Mouse (Mus musculus) lung, adult 2 months (tissue): ENCODE measurements around the gene Ssna1. TPM values are rescaled to one million over a fixed set of nuclear protein-coding genes. Genes with fewer than 3 reads are reported as not detected.
A peak's percentile ranks its signal among the peaks of the same experiment; 100 is the strongest.

Source experiments
- DNase-seq: peaks from one replicate; pipeline ENCODE4 v3.0.0; 2022
- H3K4me1 ChIP-seq: fragments of 200-500 bp; 2 replicates; pipeline ENCODE4 v1.6.1; 2011; ENCODE audit warnings: low read length; ENCODE audit not compliant: control insufficient read depth, insufficient read depth
- H3K4me3 ChIP-seq: fragments of 200-500 bp; replicated peaks from 2 replicates; pipeline ENCODE3; 2011; ENCODE audit warnings: low read depth, mild to moderate bottlenecking, control low read depth, low read length; ENCODE audit errors: extremely low read depth
- CTCF ChIP-seq: fragments of 200-500 bp; IDR thresholded peaks from 2 replicates; pipeline ENCODE4 v1.5.1; 2011; ENCODE audit warnings: mild to moderate bottlenecking, low read length, control low read depth; ENCODE audit not compliant: insufficient read depth
- POLR2A ChIP-seq: fragments of 200-500 bp; IDR thresholded peaks from 2 replicates; pipeline ENCODE4 v1.6.1; 2011; ENCODE audit warnings: low read depth, mild to moderate bottlenecking, control low read depth, low read length, borderline replicate concordance; ENCODE audit errors: extremely low read depth
- WGBS: fragments of 180-500 bp; shearing (Covaris S2); methylation state at CpG from one replicate; pipeline ENCODE4 v1.1.7; 2018; 5-methylcytosine and 5-hydroxymethylcytosine counted together
- polyA plus RNA-seq: library from polyadenylated mRNA; depleted of rRNA; stranded (reverse); fragments of >200 nt; gene quantifications from 2 replicates; pipeline ENCODE4 v1.2.3, GENCODE M21; 2012

Gene Ssna1
- polyA plus RNA-seq, 1 experiment = 41.6 TPM

DNA sequence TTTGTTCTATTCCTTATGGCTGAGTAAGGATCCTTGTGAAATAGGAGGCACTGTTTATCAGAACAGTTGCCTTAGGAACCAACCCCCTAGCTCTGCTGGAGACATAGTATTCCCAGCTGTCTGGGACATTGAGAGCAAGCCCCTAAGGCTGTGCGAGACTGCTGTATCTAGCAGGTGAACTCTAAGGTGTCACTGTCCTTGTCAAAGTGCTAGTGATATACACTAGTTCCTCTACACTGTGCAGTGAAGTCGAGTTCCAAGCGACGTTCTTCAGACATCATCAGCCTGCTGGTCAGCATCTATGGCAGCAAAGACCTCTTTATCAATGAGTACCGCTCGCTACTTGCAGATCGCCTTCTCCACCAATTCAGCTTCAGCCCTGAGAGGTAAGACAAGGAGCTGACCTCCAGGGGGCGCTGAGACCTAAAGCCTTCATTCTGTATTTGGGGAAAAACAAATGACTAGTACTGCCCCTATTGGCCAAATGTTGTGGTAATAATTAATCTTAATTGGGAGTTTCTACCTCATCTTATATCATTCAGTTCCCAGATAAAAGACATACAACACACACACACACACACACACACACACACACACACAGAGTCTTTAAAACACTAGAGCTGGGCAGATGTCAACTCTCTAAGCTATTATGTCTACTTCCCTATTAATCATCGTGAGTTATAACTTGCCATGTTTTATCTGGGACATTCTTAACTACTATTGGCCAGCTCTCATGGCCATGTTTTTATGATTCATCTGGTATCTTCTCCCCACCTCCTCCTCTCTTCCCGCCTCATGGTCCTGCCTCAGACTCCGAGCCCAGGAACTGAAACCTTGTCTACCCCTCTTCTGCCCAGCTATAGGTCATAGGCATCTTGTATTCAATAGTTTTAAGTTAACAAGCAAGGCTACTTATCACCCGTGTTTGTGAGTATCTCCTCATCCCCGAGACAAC, 7.0 kb upstream of the Ssna1 start:
- DNase-seq = peak; percentile 77
- TF ChIP-seq POLR2A (no peak), CTCF (peak; percentile 75)
- no peak overlapping the region for H3K4me3 ChIP-seq
- WGBS = 64% methylated on average over 13 of the region's 13 CpGs
- H3K4me1 ChIP-seq = no peaks in the 10 kb centered on the region

DNA sequence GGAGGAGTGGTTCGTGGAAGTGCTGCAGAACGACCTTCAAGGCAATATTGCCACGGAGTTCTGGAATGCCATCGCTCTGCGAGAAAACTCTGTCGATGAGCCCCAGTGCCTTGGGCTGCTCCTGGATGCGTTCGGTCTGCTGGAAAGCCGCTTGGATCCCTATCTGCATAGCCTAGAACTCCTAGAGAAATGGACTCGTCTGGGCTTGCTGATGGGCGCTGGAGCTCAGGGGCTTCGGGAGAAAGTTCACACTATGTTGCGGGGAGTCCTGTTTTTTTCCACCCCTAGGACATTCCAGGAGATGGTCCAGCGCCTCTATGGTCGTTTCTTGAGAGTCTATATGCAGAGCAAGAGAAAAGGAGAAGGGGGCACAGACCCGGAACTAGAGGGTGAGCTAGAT, 772 bp upstream of the Ssna1 start:
- DNase-seq = no peak
- peaks cover 12% of the 10 kb centered on the region for H3K4me1 ChIP-seq
- 29% methylated on average over 16 of the region's 16 CpGs for WGBS
- H3K4me3 ChIP-seq = peak overlapping the region; percentile 72
- TF ChIP-seq POLR2A = no peak
- no peak for TF ChIP-seq CTCF

DNA sequence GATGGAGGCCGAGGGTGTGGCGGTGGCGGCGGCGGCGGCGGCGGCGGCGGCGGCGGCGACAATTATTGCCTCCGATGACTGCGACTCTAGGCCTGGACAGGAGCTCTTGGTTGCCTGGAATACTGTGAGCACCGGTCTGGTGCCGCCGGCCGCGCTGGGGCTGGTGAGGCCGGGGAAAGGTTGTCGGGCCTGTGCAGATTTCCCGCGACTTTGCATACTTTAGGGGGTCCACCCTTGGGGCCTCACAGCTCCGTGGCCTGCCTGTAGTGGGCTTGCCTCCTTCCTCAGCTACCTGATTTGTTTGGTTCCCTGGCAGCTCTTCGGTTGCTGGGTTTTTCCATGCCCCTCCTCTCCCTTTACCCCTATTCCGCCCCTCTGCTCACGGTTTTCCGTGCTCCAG, 277 bp upstream of the Ssna1 start:
- Histone ChIP-seq H3K4me1 (peaks cover 12% of the 10 kb centered on the region), H3K4me3 (peak overlapping the region; percentile 72)
- TF ChIP-seq CTCF (no peak), POLR2A (no peak)
- DNase-seq = no peak
- under 1% methylated on average over 29 of the region's 29 CpGs for WGBS

DNA sequence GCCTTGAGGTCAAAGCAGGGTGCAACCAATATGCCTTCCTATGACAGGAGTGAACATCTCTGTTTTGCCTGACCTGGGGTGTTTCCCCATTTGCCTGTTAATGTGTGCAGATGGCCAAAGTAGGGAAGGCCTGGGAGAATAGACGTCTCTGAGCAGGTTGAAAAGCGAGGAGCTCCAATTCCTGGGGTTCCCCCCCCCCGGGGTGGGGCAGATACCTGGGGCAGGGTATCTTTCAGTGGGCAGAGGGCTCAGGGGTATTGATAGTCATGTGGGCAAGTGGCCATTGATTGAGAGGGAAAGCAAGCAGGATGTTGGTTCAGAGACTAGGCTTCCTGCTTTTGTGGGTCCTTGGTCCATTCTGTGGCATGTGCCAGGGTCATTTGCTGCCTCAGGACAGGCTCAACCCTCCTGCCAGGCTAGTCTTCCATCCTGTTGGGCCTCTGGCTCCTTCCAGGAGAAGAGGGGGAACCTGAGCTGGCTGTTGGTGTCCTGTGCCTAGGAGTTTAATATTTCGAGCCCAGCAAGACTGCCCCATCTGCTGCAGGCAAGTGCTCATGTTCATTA, 4.4 kb downstream of the Ssna1 start:
- Histone ChIP-seq H3K4me3 (no peak overlapping the region), H3K4me1 (peaks cover 16% of the 10 kb centered on the region)
- no peak for DNase-seq
- 78% methylated on average over 4 of the region's 4 CpGs for WGBS
- no peak for TF ChIP-seq POLR2A
- no peak for TF ChIP-seq CTCF

DNA sequence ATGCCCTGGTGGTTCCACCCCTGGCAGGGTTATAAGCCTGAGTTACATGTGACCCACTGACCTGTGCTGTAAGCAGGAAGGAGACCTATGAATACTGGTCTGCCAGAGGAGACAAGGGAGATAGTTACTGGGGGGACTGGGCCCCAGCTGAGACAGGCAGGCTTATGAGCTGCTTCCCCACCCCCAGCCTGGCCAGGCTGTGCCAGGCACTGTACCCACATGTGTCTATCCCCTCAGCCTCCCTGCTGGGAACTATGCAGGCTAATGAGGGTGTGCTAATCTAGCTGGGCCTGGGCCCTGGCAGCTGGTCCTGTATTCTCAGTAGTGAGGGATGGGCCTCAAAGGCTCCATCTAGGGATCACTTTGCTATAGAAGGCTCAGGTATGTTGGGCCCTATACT, 5.0 kb downstream of the Ssna1 start:
- TF ChIP-seq CTCF = no peak
- no peak for TF ChIP-seq POLR2A

DNA sequence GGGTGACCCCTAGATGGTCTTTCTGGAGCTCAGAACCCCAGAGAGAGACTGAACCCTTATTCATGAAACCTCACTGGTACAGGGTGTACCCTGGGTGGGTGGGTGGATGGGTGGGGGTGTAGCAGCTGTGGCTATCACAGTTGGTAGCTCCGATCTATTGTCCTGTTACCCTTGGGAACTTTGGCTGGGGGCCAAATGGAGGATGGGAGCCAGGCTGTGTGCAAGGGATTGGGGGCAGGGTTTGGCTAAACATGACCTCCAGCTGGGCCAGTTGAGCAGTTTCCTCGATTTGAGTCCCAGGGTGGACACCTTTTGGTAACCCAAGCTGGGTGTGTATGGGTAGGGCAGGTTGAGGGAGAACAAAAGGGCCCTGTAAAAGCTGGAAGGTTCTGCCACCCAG, 5.5 kb downstream of the Ssna1 start:
- DNase-seq = no peak
- TF ChIP-seq POLR2A = no peak
- TF ChIP-seq CTCF = no peak
- Histone ChIP-seq H3K4me1 (peaks cover 15% of the 10 kb centered on the region), H3K4me3 (no peak overlapping the region)
- 20% methylated on average over 2 of the region's 2 CpGs for WGBS

More for the DNA sequence above, 5.0 kb downstream of the Ssna1 start:
- Histone ChIP-seq H3K4me1 (peaks cover 15% of the 10 kb centered on the region), H3K4me3 (no peak overlapping the region)
- no peak for DNase-seq

DNA sequence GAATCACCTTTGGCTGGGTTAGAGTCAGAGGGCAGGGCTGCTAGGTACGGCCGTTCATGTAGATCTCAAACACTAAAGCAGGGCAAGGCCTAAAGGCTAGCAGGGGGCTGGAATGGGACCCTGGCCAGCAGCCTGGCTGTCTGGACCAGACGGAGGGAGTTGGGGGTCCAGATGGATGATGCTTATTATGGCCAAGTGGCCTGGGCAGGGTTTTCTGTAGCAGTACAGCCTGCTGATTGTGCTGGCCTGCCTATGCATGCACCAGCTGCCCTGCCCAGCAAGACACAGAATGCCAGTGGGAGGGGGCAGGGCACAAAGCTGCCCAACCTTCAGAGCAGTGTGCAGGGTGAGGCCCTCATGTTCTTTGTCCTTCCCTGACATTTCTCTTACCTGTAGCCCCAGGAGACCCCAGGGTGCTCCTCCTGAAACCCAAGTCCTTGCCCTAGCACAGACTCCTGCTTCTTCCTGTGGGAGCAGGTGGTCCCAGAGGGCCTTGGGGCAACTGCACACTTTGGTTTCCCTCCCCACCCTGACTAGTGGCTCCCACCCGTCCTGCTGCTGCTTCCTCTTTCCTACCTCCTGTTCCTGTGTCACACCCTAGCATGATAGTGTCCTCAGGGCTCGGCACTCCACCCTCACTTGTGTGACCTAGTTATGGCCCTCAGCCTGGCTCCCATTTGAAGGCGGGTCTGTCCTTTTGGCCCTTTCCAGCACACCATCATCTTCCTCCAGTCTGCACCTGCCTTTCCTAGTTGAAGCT, 6.2 kb downstream of the Ssna1 start:
- no peak for DNase-seq

DNA sequence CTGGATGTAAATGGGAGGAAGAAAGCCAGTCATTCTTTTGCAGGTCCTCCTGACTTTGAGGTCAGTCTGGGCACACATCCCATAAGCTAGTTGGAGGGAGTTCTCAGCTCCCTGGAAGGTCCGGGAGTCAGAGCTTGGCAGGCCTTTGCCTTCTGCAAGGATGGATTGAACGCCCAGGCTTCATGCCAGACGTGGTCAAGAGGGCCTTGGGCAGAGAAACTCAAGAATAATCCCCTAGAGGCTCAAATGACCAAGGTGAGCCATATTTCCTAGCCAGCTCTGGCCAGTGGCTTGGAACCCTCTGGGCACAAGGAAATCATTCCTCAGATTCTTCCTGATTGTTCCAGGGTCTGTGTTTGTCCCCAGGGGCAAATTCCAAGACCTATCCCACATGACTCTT, 7.4 kb downstream of the Ssna1 start:
- TF ChIP-seq CTCF = no peak
- H3K4me3 ChIP-seq = no peak overlapping the region
- peaks cover 10% of the 10 kb centered on the region for H3K4me1 ChIP-seq
- DNase-seq = no peak
- WGBS = 44% methylated on average over 3 of the region's 3 CpGs

More for the DNA sequence above, 6.2 kb downstream of the Ssna1 start:
- no peak for TF ChIP-seq CTCF
- TF ChIP-seq POLR2A = no peak
- 51% methylated on average over 6 of the region's 6 CpGs for WGBS
- Histone ChIP-seq H3K4me1 (peaks cover 10% of the 10 kb centered on the region), H3K4me3 (no peak overlapping the region)

DNA sequence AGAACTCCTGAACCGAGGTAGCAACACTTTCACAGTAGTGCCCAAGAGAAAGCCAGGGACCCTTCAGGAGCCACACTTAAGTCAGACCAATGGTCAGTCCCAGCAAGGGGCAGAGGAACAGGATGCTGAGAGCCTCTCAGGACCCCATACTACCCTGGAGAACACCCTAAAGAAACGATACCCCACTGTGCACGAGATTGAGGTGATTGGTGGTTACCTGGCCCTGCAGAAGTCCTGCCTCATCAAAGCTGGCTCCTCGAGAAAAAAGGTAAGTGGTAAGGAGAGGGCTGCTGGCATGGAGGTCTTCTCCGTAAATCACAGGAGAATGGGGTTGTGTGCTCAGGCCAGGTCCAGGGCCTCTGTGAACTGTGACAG, 8.0 kb downstream of the Ssna1 start:
- peaks cover 10% of the 10 kb centered on the region for H3K4me1 ChIP-seq
- TF ChIP-seq CTCF (no peak), POLR2A (no peak)
- no peak overlapping the region for H3K4me3 ChIP-seq
- WGBS = 71% methylated on average over 5 of the region's 5 CpGs
- DNase-seq = no peak
